Mouse (Mus musculus) limb, embryonic 10.5 days (tissue): ENCODE data around the gene Dpf3. TPM values are rescaled to one million over a fixed set of nuclear protein-coding genes. Genes with fewer than 3 reads are reported as not detected.

Experiments used
- DNase-seq: peaks from one replicate; pipeline ENCODE4 v3.0.0-alpha.2; 2017; ENCODE audit warnings: low spot score
- H3K27ac ChIP-seq: fragments of 300-500 bp; sonication (generic); 2 replicates; pipeline ENCODE4 v1.5.1; 2016; ENCODE audit warnings: mild to moderate bottlenecking
- H3K27me3 ChIP-seq: fragments of 300-500 bp; sonication (generic); 2 replicates; pipeline ENCODE4 v1.6.1; 2016; ENCODE audit warnings: low read depth, mild to moderate bottlenecking; ENCODE audit not compliant: poor library complexity, severe bottlenecking
- H3K36me3 ChIP-seq: fragments of 300-500 bp; sonication (generic); 2 replicates; pipeline ENCODE4 v1.6.1; 2016; ENCODE audit warnings: mild to moderate bottlenecking, moderate library complexity
- H3K4me1 ChIP-seq: fragments of 300-500 bp; sonication (generic); 2 replicates; pipeline ENCODE4 v1.6.1; 2016
- H3K4me3 ChIP-seq: fragments of 300-500 bp; sonication (generic); 2 replicates; pipeline ENCODE4 v1.5.1; 2016; ENCODE audit warnings: mild to moderate bottlenecking, moderate library complexity
- H3K9me3 ChIP-seq: fragments of 300-500 bp; sonication (generic); replicated peaks from 2 replicates; pipeline ENCODE4 v1.6.1; 2016; ENCODE audit warnings: mild to moderate bottlenecking
- WGBS: fragments of 180-500 bp; shearing (Covaris S2); methylation state at CpG from one replicate; pipeline ENCODE4 v1.1.7; 2016; 5-methylcytosine and 5-hydroxymethylcytosine counted together
- polyA plus RNA-seq: library from polyadenylated mRNA; unstranded; fragments of >200 nt; fragmentation: Nextera tagmentation; extraction: Ambion mirVana; gene quantifications from 2 replicates; pipeline ENCODE4 v1.2.1, GENCODE M21; 2016

Dpf3 gene
- polyA plus RNA-seq, 1 experiment from 2014 or later: 2.6 TPM

DNA sequence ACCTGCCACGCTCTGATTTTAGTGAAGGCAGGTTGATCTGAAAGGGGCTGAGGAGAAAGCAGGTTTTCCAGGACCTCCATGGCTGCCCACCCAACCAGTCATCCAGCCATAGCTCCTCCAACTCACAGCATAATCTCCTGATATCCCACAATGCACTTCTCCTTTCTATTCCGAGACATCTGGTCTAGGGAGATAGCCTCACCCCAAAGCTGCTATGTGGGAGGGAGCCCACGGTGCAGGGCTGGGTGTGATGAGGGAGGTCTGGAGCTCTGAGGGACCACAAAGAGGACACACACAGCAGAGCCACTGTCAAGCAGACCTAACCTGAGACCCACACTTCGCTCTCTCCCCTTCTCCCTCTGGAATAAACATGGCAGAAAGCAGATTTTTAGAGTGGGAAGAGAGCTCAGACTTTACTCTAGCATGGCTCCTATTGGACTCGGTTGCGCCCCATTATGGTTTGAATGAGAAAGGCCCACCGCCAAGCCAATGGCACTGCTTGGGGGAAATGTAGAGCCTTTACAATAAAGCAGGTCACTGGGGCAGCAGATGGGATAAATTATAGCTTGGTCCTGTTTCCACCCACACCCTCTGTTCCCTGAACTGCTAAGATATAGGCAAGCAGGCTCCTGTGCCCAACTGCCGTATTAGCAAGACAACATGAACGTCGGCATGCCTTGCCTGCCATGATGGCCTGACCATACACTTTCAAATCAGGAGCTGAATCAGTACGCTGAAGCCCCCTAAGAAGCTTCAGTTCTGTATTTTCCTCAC is 178.3 kb downstream of the Dpf3 start:
- Histone ChIP-seq H3K4me3 (no peak overlapping the region), H3K36me3 (no peaks in the 10 kb centered on the region), H3K4me1 (peaks cover 13% of the 10 kb centered on the region; the same call in 1 of the 2 replicates), H3K27me3 (no peaks in the 10 kb centered on the region), H3K9me3 (no peaks in the 10 kb centered on the region), H3K27ac (no peak overlapping the region)
- DNase-seq: no peak
- WGBS: 84% methylated on average over 11 of the region's 11 CpGs

DNA sequence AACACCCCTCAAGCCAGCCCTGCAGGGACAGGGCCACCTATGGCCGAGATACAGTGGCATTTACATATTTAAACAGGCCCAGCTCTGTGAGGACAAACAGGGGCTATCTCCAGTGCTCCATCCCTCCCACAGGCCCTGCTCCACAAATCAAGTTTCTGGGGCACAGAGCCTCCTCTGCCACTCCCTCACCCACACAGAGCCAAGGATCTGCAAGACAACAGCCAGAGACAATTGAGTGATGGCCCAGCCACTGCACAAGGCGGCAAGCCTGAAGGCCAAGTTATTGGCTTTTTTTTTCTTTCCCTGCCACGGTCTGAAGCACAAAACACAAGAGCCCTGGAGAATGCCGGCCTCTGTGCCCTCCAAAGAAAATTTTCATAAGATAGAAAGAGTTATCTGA is 178.9 kb downstream of the Dpf3 start:
- WGBS: 71% methylated on average over 4 of the region's 4 CpGs
- Histone ChIP-seq H3K27me3 (no peaks in the 10 kb centered on the region), H3K4me1 (peaks cover 13% of the 10 kb centered on the region; the same call in 1 of the 2 replicates), H3K36me3 (no peaks in the 10 kb centered on the region), H3K4me3 (no peak overlapping the region), H3K9me3 (no peaks in the 10 kb centered on the region), H3K27ac (no peak overlapping the region)
- DNase-seq: no peak

DNA sequence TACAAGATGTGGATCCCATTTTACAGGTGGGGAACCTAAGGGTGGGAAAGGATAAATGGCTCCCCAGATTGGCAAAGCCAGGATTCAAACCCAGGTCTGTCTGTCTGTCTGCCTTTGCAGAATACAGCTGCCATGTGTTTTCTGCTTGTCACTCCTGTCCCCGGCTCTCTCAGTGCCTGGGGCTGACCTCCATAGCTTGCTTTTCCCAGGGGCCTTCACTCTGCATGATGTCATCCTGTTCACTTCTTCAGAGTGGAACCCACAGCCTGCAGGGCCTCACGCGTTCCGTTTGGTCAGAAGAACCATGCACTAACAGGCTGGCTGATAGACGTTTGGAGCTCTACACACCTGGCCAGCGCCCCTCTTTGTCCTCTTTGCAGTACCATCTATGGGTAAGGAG is 184.3 kb downstream of the Dpf3 start:
- DNase-seq: no peak
- Histone ChIP-seq H3K9me3 (no peaks in the 10 kb centered on the region), H3K27ac (no peak overlapping the region), H3K36me3 (no peaks in the 10 kb centered on the region), H3K4me3 (no peak overlapping the region), H3K4me1 (peaks cover 12% of the 10 kb centered on the region), H3K27me3 (no peaks in the 10 kb centered on the region)
- WGBS: 80% methylated on average over 6 of the region's 6 CpGs

DNA sequence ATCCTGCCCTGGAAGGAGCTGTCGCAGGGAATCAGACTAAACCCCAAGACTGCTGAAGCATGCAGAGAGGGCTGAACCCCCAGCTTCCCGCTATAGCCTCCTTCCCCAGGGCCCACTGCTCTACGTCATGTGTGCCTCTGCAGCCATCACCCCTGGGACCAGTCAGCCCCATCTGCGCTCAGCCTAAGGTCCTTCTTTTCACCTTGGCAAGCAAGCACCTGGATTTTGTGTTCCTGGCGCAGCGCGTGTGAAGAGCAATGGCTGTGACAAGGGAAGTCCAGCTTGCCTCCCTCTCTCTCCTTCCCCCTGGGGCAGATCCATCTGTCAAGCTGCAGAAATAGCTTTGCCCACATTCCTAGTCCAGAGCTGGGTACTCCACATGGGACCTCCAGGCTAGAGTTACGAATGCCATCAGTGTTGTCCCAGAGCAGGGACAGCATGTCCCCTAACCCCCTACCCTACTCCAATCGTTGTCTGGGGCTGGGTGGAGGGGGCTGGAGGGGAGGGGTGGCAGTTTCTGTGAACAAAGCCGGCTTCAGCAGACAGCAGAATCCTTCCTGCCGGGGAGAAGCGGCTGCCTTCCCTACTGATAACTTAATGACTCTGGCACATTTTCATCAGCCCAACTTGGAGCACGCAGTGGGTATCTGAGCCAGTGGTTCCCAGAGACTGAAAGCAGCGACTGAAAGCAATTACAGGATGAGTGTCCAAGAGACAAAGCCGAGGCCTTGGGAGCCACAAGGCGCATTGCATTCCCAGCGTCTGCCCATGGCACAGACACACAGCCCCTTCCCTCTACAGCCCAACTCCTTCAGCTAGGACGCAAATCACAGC is 185.0 kb downstream of the Dpf3 start:
- H3K27ac ChIP-seq: peak overlapping the region; percentile 10
- no peak for DNase-seq
- 39% methylated on average over 18 of the region's 18 CpGs for WGBS
- no peaks in the 10 kb centered on the region for H3K9me3 ChIP-seq
- no peaks in the 10 kb centered on the region for H3K36me3 ChIP-seq
- no peaks in the 10 kb centered on the region for H3K27me3 ChIP-seq
- H3K4me1 ChIP-seq: peaks cover 12% of the 10 kb centered on the region
- no peak overlapping the region for H3K4me3 ChIP-seq

DNA sequence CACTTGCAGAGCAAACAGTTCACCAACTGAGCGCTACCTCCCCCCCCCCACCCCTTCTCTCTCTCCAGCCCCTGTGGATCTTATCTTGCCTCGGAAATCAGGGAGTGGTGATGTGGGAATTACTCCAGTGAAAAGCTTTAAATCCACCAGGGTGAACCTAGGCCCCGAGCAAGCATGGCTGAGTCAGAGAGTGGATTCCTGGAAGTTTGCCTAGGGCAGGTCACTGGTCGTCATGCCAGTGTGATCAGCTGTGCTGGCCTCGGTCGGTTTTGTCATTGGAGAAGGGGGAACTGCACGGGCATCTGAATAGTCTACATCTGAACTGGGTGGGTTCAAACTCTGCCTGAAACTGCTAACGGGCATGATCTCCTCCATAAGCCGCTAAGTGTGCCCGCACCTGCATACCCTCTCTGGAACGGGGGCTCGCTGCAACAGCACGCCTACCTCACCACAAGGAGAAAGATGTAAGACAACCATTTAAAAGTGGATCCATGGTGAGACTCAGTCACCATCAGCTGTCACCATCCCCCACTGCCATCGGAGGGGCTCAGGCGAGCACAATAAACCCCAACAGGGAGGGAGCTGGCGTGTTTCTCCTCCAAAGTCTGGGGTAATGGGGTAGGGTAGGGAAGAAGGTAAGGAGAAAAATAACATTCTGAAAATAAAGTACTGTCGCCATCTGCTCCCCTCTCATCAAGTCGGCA is 185.7 kb downstream of the Dpf3 start:
- no peak for DNase-seq
- H3K27ac ChIP-seq: peak overlapping the region; percentile 10; the same call in 1 of the 2 replicates

DNA sequence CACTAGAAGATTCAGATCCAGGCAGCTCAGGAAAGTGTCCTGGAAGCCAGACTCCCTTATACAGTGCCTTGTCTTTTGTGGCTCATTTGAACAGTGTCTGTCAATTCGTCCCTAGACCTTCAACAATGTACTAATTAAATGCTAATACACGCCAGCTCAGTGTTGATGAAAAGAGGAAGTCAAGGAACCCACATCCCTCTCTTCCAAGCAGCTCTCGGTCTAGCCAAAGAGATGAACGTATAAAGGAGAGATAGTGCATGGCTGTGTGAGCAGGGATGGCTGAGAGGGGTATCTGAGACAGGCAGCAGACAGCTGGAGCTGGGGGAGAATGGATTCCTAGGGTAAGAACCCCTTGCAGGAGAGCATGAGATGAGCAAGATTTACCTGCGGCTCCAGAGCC is 189.2 kb downstream of the Dpf3 start:
- no peaks in the 10 kb centered on the region for H3K27me3 ChIP-seq
- DNase-seq: no peak
- 82% methylated on average over 5 of the region's 5 CpGs for WGBS
- H3K4me3 ChIP-seq: no peak overlapping the region
- no peak overlapping the region for H3K27ac ChIP-seq
- no peaks in the 10 kb centered on the region for H3K36me3 ChIP-seq
- peaks cover 12% of the 10 kb centered on the region for H3K4me1 ChIP-seq
- H3K9me3 ChIP-seq: no peaks in the 10 kb centered on the region

More for the DNA sequence above, 185.7 kb downstream of the Dpf3 start:
- Histone ChIP-seq H3K27me3 (no peaks in the 10 kb centered on the region), H3K4me1 (peaks cover 12% of the 10 kb centered on the region), H3K4me3 (no peak overlapping the region), H3K9me3 (no peaks in the 10 kb centered on the region), H3K36me3 (no peaks in the 10 kb centered on the region)
- WGBS: 79% methylated on average over 18 of the region's 18 CpGs

DNA sequence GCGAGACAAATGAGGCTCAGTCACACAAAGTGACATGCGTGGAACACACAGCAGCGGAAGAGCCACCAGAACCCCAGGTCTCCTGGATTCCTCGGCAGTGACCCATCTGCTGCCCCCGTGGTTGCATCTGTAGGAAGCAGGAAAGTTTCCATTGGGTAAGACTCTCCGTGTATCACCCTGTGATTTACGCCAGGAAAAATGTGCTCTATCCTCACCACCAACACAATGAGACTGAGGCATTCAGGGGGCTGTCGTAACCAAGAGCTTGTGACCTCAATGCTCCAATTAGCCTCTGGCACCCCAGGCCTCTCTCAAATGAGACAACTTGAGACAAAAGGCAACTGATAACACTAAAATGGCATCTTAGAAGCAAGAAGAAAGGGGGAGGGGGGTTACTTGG is 192.5 kb downstream of the Dpf3 start:
- 75% methylated on average over 8 of the region's 8 CpGs for WGBS
- Histone ChIP-seq H3K27ac (no peak overlapping the region), H3K4me1 (no peaks in the 10 kb centered on the region), H3K4me3 (no peak overlapping the region), H3K36me3 (no peaks in the 10 kb centered on the region), H3K9me3 (no peaks in the 10 kb centered on the region), H3K27me3 (no peaks in the 10 kb centered on the region)
- no peak for DNase-seq

DNA sequence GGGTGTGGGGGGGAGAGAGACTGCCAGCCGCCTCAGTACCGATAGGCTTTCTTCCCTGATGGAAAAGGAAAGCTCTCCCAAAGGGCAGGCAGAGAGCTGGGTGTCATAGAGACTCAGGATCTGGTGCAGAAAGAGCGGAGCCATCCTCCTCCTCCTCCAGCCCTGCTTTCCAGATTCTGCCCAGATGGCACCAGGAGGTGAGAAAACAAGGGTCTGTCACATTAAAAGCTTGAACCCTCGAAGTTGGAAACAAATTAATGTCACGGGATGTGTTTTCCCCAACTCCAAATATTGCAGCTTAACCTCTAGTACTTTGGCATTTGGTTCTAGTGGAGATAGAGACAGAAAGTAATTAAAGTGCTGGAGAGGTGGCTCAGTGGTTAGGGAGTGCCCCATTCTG is 195.6 kb downstream of the Dpf3 start:
- Histone ChIP-seq H3K4me3 (no peak overlapping the region), H3K36me3 (no peaks in the 10 kb centered on the region), H3K27ac (no peak overlapping the region), H3K4me1 (peaks cover 3% of the 10 kb centered on the region), H3K27me3 (no peaks in the 10 kb centered on the region), H3K9me3 (no peaks in the 10 kb centered on the region)
- no peak for DNase-seq
- 66% methylated on average over 5 of the region's 5 CpGs for WGBS

DNA sequence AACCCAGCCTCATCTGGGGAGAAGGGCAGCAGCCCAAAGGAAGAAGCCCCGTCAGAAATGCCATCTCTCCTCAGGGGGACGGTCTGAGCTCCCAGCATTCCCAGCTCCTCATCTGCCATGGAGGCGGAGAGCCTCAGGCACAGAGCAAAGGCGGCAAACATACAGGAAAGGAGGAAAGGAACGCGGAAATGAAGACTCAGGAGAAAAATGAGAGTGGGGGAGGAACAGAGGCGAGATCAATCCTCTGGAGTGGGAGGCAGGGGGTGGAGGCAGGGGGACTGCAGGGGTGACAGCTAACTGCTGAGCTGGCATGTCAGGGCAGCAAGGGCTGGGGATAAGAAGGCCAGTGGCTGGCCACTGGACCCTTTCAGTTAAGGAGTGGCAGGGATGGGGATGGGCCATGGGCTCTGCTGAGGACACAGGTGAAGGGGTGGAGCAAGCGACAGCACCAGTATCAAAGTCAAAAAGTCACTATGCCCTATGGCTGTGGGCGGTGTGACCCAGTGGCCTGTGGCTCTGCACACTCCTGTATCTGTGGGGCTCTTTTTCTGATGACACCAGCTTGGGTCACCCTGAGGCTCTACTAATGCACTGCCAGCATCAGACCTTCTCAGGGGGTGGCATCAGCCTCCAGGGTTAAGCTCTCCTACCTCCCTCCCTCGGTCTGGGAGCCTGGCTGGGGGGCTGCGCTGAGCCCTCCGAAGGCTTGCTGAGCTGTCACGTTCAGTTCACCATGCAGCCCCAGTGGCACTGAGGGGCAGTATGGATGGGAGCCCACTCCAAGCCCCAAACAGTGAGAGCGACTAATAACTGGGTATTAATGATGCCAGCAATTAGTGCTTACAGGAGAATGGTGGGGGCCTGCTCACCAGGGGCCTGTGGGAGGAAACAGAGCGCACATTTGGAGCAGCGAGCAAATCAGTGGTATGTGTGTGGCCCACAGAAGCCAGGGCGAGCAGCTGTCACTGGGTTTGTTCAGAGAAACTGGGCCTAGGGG is 200.7 kb downstream of the Dpf3 start:
- H3K27ac ChIP-seq: 0 out of 2 replicates have a peak overlapping the region, but pooled peaks have one; percentile 14
- no peak overlapping the region for H3K4me3 ChIP-seq
- no peaks in the 10 kb centered on the region for H3K36me3 ChIP-seq
- 71% methylated on average over 17 of the region's 17 CpGs for WGBS
- no peaks in the 10 kb centered on the region for H3K9me3 ChIP-seq
- no peaks in the 10 kb centered on the region for H3K27me3 ChIP-seq
- DNase-seq: no peak
- peaks cover 9% of the 10 kb centered on the region for H3K4me1 ChIP-seq

DNA sequence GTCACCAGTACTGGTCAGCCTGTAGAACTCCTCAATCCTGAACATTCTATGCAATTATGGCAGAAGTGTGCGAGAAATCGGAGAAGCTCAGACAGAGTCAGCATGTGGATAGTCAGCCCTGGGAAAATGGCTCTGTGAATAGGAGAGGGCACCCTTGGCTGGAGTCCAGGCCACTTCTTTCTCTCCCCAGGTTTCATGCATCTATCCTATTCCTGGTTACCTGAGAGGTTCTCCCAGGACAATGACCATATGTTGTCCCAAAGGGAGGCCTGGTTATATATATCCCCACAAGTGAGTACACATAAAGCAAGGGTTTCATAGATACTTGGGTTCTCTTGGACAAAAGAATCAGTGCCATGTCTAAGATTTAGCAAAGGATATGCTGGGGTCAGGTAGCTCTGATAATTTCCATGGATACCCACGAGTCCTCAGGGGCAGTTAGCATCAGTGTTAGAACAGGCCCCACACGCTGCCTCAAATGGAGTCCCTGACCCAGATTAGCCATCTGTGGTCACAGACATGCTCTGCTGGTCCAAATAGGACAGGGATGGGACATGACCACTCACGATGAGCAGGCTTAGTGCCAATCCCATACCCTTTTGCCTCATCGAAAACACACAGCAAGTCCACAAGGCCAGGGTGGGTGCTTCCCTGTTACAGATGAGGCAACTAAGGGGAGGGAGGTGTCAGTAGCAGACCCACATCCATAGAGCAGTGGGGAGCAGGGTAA is 203.8 kb downstream of the Dpf3 start:
- H3K4me1 ChIP-seq: peaks cover 16% of the 10 kb centered on the region
- 90% methylated on average over 6 of the region's 6 CpGs for whole genome bisulfite sequencing
- no peaks in the 10 kb centered on the region for H3K36me3 ChIP-seq
- no peak for DNase-seq
- no peak overlapping the region for H3K27ac ChIP-seq
- H3K27me3 ChIP-seq: no peaks in the 10 kb centered on the region
- no peak overlapping the region for H3K4me3 ChIP-seq
- no peaks in the 10 kb centered on the region for H3K9me3 ChIP-seq

DNA sequence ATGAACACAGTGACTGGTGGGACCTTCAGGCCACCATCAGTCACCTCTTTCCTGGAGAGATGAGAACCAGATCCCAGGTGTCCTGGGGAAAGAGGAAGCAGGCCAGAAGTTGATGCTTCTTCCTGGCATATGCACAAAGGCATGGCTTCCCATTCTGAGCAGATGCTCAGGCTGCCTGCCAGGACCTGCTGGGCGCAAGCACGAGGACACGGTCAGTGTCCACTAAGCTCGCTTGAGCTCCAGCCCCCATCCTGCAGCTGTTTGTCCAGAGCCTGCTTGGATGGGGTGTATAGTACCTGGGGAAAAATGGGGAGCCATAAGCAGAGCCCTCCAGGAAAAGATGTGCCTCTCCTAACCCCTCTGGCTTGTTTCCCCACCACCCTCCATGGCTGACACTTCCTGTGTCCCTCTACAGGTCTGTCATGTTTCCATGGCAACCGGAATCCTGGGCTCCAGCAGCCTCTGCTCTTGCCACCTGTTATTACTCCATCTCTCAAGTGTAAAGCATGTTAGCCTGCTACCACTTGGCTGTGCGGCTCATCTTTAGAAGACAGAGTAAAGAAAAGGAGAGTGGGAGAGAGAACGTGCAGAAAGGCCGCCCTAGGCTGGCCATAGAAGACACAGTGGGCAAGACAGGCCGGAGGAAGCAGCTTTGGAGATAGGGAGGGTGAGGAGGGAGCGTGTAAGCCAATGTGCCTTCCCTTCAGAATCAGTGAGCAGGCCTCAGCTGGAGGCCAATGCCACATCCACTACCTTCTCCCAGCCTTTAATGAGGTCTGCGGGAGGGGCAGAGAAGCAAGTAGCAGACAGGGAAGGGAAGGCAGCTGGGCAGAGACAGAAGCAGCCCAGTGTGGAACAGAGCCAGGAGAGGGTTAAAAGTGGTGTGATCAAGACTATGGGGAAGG is 209.7 kb downstream of the Dpf3 start:
- 80% methylated on average over 11 of the region's 11 CpGs for WGBS

More for the DNA sequence above, 209.7 kb downstream of the Dpf3 start:
- Histone ChIP-seq H3K27ac (no peak overlapping the region), H3K9me3 (no peaks in the 10 kb centered on the region), H3K4me1 (peaks cover 19% of the 10 kb centered on the region), H3K36me3 (no peaks in the 10 kb centered on the region), H3K27me3 (no peaks in the 10 kb centered on the region), H3K4me3 (no peak overlapping the region)
- no peak for DNase-seq
